Mouse (Mus musculus): ENCODE data around the gene Clstn2. TPM values are rescaled to one million over a fixed set of nuclear protein-coding genes. Genes with fewer than 3 reads are reported as not detected.

The Clstn2 gene
- total RNA-seq, 2 experiments from 2014 or later = 93.4 to 102 TPM

- DNase-seq (ENCODE audit: extremely low spot score in 1 of 2, low spot score in 2 of 2) = no peak
- intact Hi-C loops (cut with DNase I) = no loop called here
These were observed 392.9 kb downstream of the Clstn2 start for GRCm38 (mm10) chr9:97639967-97640549.

GRCm38 (mm10) chr9:97638683-97639354, 394.2 kb downstream of the Clstn2 start:
- intact Hi-C loops (cut with DNase I) = no loop called here
- DNase-seq (ENCODE audit: extremely low spot score in 1 of 2, low spot score in 2 of 2) = peak in 1 of 2 experiments; percentile 27

- intact Hi-C loops (cut with DNase I) = no loop called here
- DNase-seq (ENCODE audit: extremely low spot score in 1 of 2, low spot score in 2 of 2) = no peak
These were observed 397.6 kb downstream of the Clstn2 start for GRCm38 (mm10) chr9:97635351-97635750.

GRCm38 (mm10) chr9:97634831-97635230, 398.1 kb downstream of the Clstn2 start:
- no peak for DNase-seq (ENCODE audit: extremely low spot score in 1 of 2, low spot score in 2 of 2)
- intact Hi-C loops (cut with DNase I) = no loop called here

- intact Hi-C loops (cut with DNase I) = no loop called here
- DNase-seq (ENCODE audit: extremely low spot score in 1 of 2, low spot score in 2 of 2) = no peak
These were observed 403.8 kb downstream of the Clstn2 start for GRCm38 (mm10) chr9:97629180-97629579.

- intact Hi-C loops (cut with DNase I) = no loop called here
These were observed 404.5 kb downstream of the Clstn2 start for GRCm38 (mm10) chr9:97628361-97628908.

GRCm38 (mm10) chr9:97627916-97628315, 405.1 kb downstream of the Clstn2 start:
- no peak for DNase-seq (ENCODE audit: extremely low spot score in 1 of 2, low spot score in 2 of 2)
- intact Hi-C loops (cut with DNase I) = no loop called here

More at GRCm38 (mm10) chr9:97628361-97628908, 404.5 kb downstream of the Clstn2 start:
- no peak for DNase-seq (ENCODE audit: extremely low spot score in 1 of 2, low spot score in 2 of 2)

- DNase-seq (ENCODE audit: extremely low spot score in 1 of 2, low spot score in 2 of 2) = peak in 1 of 2 experiments; percentile 34
These were observed 422.4 kb downstream of the Clstn2 start for GRCm38 (mm10) chr9:97610566-97610965.

GRCm38 (mm10) chr9:97603729-97604128, 429.3 kb downstream of the Clstn2 start:
- DNase-seq (ENCODE audit: extremely low spot score in 1 of 2, low spot score in 2 of 2) = no peak
- intact Hi-C loops (cut with DNase I) = no loop called here

More at GRCm38 (mm10) chr9:97610566-97610965, 422.4 kb downstream of the Clstn2 start:
- intact Hi-C loops (cut with DNase I) = no loop called here

- intact Hi-C loops (cut with DNase I) = no loop called here
- DNase-seq (ENCODE audit: extremely low spot score in 1 of 2, low spot score in 2 of 2) = no peak
These were observed 430.5 kb downstream of the Clstn2 start for GRCm38 (mm10) chr9:97602476-97602875.

- intact Hi-C loops (cut with DNase I) = no loop called here
- peak in 1 of 2 experiments; percentile 22 for DNase-seq (ENCODE audit: extremely low spot score in 1 of 2, low spot score in 2 of 2)
These were observed 434.0 kb downstream of the Clstn2 start for GRCm38 (mm10) chr9:97599006-97599405.

- intact Hi-C loops (cut with DNase I) = no loop called here
- DNase-seq (ENCODE audit: extremely low spot score in 1 of 2, low spot score in 2 of 2) = no peak
These were observed 442.3 kb downstream of the Clstn2 start for GRCm38 (mm10) chr9:97590712-97591111.

GRCm38 (mm10) chr9:97570881-97571280, 462.1 kb downstream of the Clstn2 start:
- peak; percentile 36 to 46 for DNase-seq (ENCODE audit: extremely low spot score in 1 of 2, low spot score in 2 of 2)
- intact Hi-C loops (cut with DNase I) = no loop called here

GRCm38 (mm10) chr9:97563121-97563520, 469.9 kb downstream of the Clstn2 start:
- intact Hi-C loops (cut with DNase I) = no loop called here
- peak; percentile 29 for DNase-seq (ENCODE audit: extremely low spot score in 1 of 2, low spot score in 2 of 2)

GRCm38 (mm10) chr9:97544359-97544758, 488.6 kb downstream of the Clstn2 start:
- intact Hi-C loops (cut with DNase I) = no loop called here
- no peak for DNase-seq (ENCODE audit: extremely low spot score in 1 of 2, low spot score in 2 of 2)

- DNase-seq (ENCODE audit: extremely low spot score in 1 of 2, low spot score in 2 of 2) = no peak
- intact Hi-C loops (cut with DNase I) = no loop called here
These were observed 491.6 kb downstream of the Clstn2 start for GRCm38 (mm10) chr9:97541419-97541818.

GRCm38 (mm10) chr9:97538075-97538779, 494.8 kb downstream of the Clstn2 start:
- DNase-seq (ENCODE audit: extremely low spot score in 1 of 2, low spot score in 2 of 2) = no peak
- intact Hi-C loops (cut with DNase I) = no loop called here

GRCm38 (mm10) chr9:97534196-97534595, 498.8 kb downstream of the Clstn2 start:
- intact Hi-C loops (cut with DNase I) = no loop called here
- peak in 1 of 2 experiments; percentile 39 for DNase-seq (ENCODE audit: extremely low spot score in 1 of 2, low spot score in 2 of 2)

GRCm38 (mm10) chr9:97533306-97533705, 499.7 kb downstream of the Clstn2 start:
- intact Hi-C loops (cut with DNase I) = no loop called here
- no peak for DNase-seq (ENCODE audit: extremely low spot score in 1 of 2, low spot score in 2 of 2)

GRCm38 (mm10) chr9:97532536-97532935, 500.4 kb downstream of the Clstn2 start:
- DNase-seq (ENCODE audit: extremely low spot score in 1 of 2, low spot score in 2 of 2) = peak in 1 of 2 experiments; percentile 27
- intact Hi-C loops (cut with DNase I) = no loop called here

All from left cerebral cortex, postnatal 10 days (tissue).